ENCODE assay signal across 25 mouse cellular contexts in the genomic region with DNA sequence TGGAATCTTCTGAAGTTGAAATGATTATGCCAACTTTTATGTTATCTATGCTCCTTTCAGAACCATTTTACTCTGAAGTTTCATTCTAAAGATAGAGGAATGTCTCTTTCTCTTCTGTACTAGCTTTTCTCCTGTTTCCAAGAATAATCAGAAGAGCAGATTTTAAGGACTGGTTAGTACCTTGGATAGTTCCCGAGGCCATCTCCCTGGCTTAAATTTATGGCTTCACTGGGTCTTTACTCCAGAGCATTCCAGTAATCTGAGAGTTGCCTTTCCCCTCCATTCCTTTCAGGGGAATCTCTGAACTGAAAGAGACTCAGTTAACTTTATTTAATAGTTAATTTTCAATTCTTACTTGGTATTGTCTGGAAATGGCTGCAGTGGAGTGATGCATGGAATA.
DNase-seq lines count a peak whose midpoint lies in the region; ATAC-seq and TF ChIP-seq lines count a peak whose summit lies in the region.
"Had no signal": no experiment of that assay in that cellular context is flagged by ENCODE, and none has a peak within 500 bp of the region (broad histone marks: within the 10 kb centered on the region; RNA-seq: fewer than 3 reads in every experiment).

No protein-coding gene starts in this region.

- no peak overlapping the region for H3K4me2 ChIP-seq in kidney, postnatal 0 days (ENCODE audit: low read length)
- H3K4me2 ChIP-seq in kidney, embryonic 14.5 days (replicated peaks; ENCODE audit: low read depth, low read length): no peak overlapping the region
- H3K4me2 ChIP-seq: embryonic facial prominence, embryonic 13.5 days; forebrain, embryonic 13.5 days; heart, embryonic 13.5 days; hindbrain, embryonic 12.5 days had no signal

- TF ChIP-seq CTCF in kidney, postnatal 0 days (IDR thresholded peaks at IDR 0.05; ENCODE audit: low read depth): no peak

- no peak overlapping the region for H3K9ac ChIP-seq in kidney, postnatal 0 days (ENCODE audit: low read depth, low read length)
- H3K9ac ChIP-seq in kidney, embryonic 14.5 days (ENCODE audit: low read depth, low read length): no peak overlapping the region
- H3K9ac ChIP-seq: embryonic facial prominence, embryonic 13.5 days; forebrain, embryonic 13.5 days; forebrain, postnatal 0 days; heart, embryonic 13.5 days; hindbrain, embryonic 12.5 days had no signal

- no peaks in the 10 kb centered on the region for H3K27me3 ChIP-seq in kidney, postnatal 0 days (ENCODE audit: insufficient read depth, low read length)
- no peaks in the 10 kb centered on the region for H3K27me3 ChIP-seq in kidney, embryonic 14.5 days (ENCODE audit: control insufficient read depth, insufficient read depth, low read length)
- H3K27me3 ChIP-seq: embryonic facial prominence, embryonic 13.5 days; forebrain, embryonic 13.5 days; heart, embryonic 13.5 days; hindbrain, embryonic 12.5 days had no signal

- H3K9me3 ChIP-seq in kidney, postnatal 0 days (replicated peaks; ENCODE audit: low read length): no peaks in the 10 kb centered on the region
- H3K9me3 ChIP-seq in kidney, embryonic 14.5 days (ENCODE audit: control insufficient read depth, low read length): no peaks in the 10 kb centered on the region
- H3K9me3 ChIP-seq: embryonic facial prominence, embryonic 13.5 days; forebrain, embryonic 13.5 days; G1E; heart, embryonic 13.5 days; hindbrain, embryonic 12.5 days had no signal

- no peak for ATAC-seq in kidney, postnatal 0 days (replicated peaks; ENCODE audit: low FRiP score, low read depth)
- no peak for ATAC-seq in kidney, embryonic 14.5 days (ENCODE audit: low FRiP score, low TSS enrichment)
- no peak for ATAC-seq in megakaryocyte progenitor cell, adult 5-6 weeks (replicated peaks; ENCODE audit: poor library complexity)
- ATAC-seq: CD4-positive, CD25-positive, alpha-beta regulatory T cell, adult 4 months; forebrain, embryonic 13.5 days; forebrain, postnatal 0 days; hindbrain, embryonic 16.5 days; inflammation-experienced regulatory T-cells, adult 6 months had no signal

- no peak overlapping the region for H3K4me3 ChIP-seq in kidney, postnatal 0 days (replicated peaks; ENCODE audit: low read depth, low read length)
- no peak overlapping the region for H3K4me3 ChIP-seq in kidney, embryonic 14.5 days (ENCODE audit: low read length)
- H3K4me3 ChIP-seq: embryonic facial prominence, embryonic 13.5 days; forebrain, embryonic 13.5 days; gastrocnemius, adult 2 months; heart, embryonic 13.5 days; hindbrain, embryonic 12.5 days had no signal

- no peaks in the 10 kb centered on the region for H3K4me1 ChIP-seq in kidney, postnatal 0 days (replicated peaks; ENCODE audit: insufficient read depth, low read length)
- H3K4me1 ChIP-seq in kidney, embryonic 14.5 days (ENCODE audit: control insufficient read depth, insufficient read depth, low read length): no peaks in the 10 kb centered on the region
- H3K4me1 ChIP-seq: embryonic facial prominence, embryonic 13.5 days; forebrain, embryonic 13.5 days; heart, embryonic 13.5 days; hindbrain, embryonic 12.5 days had no signal

- DNase-seq in kidney, postnatal 0 days (ENCODE audit: low spot score): peak; percentile 64
- peak; percentile 8 for DNase-seq in retina, embryonic 14.5 days (ENCODE audit: low spot score)
- no peak for DNase-seq in retina, postnatal 1 day
- peak; percentile 5 for DNase-seq in R1 (ENCODE audit: low read depth, low spot score)
- peak; percentile 19 for DNase-seq in mesoderm, embryonic 11.5 days (ENCODE audit: low read depth, low spot score)
- DNase-seq in MN1 (ENCODE audit: low spot score): no peak
- DNase-seq: adrenal gland, postnatal 10 days; B cell, adult 2 months; cerebellum, adult 11 months; cerebellum, adult 8-10 months; cerebellum, postnatal 14 days; forebrain, postnatal 0 days; gastrocnemius, adult 2 months; gastrocnemius, postnatal 25 days; heart, postnatal 36 days had no signal

- no peak overlapping the region for H3K27ac ChIP-seq in kidney, postnatal 0 days
- H3K27ac ChIP-seq in kidney, embryonic 14.5 days (ENCODE audit: low read depth, low read length): no peak overlapping the region
- H3K27ac ChIP-seq: embryonic facial prominence, embryonic 13.5 days; forebrain, embryonic 13.5 days; gastrocnemius, adult 2 months; heart, embryonic 13.5 days; hindbrain, embryonic 12.5 days had no signal

- 9% methylated on average over 1 of the region's 1 CpGs for WGBS in kidney, postnatal 0 days
- WGBS in kidney, embryonic 14.5 days: 13% methylated on average over 1 of the region's 1 CpGs

- H3K36me3 ChIP-seq in kidney, postnatal 0 days (ENCODE audit: insufficient read depth, low read length): no peaks in the 10 kb centered on the region
- no peaks in the 10 kb centered on the region for H3K36me3 ChIP-seq in kidney, embryonic 14.5 days (ENCODE audit: control insufficient read depth, insufficient read depth, low read length)
- H3K36me3 ChIP-seq: embryonic facial prominence, embryonic 13.5 days; G1E; heart, embryonic 13.5 days; hindbrain, embryonic 12.5 days had no signal

Comparison
In these comparisons a context has a peak if more than half of its experiments do, and no peak if none do; other contexts are left out.
1. DNase-seq: peak in kidney, postnatal 0 days (single experiment), retina, embryonic 14.5 days (single experiment), R1 (single experiment) and mesoderm, embryonic 11.5 days (single experiment); none in retina, postnatal 1 day (single experiment) and MN1 (single experiment).